Mouse (Mus musculus): Measurements from ENCODE around the gene Selplg. TPM values are rescaled to one million over a fixed set of nuclear protein-coding genes. Genes with fewer than 3 reads are reported as not detected.

Selplg gene
- polyA plus RNA-seq, 1 experiment = 0.74 TPM

DNA sequence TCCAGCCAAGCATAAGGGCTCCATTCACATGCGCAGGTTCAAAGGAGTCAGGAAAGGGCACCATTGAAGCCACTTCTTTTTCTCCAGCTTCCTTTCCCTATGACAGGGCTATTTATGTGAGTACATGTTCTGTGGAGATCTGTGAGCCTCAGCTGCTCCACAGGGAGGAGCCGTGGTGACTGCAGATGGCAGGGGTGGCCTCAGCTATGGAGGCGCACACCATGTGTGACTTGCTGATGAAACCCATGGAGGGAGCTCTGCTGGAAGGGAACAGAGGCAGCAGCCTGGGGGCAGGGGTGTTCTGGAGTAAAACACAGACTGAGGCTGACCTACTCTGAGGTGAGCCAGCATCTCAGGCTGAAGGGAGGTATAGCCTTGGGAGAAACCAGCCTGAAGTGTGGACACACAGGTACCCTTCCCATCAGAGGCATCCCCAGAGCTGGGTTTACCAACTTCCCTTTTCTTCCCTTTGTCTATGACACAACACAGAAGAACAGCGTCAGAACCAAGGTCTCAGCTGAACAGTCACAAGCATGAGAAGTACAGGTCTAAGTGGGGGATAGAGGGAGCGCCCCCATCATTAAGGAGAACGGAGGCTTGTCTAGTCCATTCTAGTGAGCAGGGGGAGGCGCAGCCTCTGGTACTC lies 39.6 kb upstream of the Selplg start:
- H3K4me1 ChIP-seq (ENCODE audit: control insufficient read depth, insufficient read depth, low read length) = peaks cover 54% of the 10 kb centered on the region

DNA sequence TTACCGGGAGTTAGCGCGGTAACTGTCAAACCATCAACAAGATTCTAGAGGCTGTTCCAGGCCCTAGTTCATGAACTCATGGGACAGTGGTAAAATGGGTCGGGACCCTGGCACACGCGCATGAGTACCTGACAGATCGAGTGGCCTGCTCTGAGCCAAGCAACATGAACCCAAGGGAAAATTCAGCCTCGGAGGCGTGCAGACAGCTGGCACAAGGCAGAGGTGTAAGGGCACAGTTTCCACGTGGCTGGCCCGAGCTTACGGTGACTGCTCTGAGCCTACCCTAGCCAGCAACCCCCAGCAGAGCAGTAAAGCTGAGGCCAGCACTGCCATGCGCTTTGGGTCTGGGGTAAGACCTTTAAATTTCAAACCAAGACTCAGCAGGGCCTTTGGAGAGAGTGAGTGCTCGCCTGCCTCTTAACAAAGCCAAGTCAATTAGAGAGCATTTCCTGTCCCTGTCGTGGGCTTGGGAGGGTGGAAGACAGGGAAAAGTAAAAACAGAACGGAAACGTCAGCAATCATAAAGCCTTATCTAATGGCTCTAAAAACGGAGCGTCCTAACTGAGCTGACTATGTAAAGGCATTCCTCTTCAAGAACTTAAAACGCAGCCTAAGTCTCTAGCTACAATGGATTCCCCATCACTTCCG lies 38.1 kb upstream of the Selplg start:
- Histone ChIP-seq H3K4me3 (ENCODE audit: insufficient read depth, low read length) (no peak overlapping the region), H3K27ac (ENCODE audit: insufficient read depth, low read length) (no peak overlapping the region), H3K4me1 (ENCODE audit: control insufficient read depth, insufficient read depth, low read length) (peaks cover 51% of the 10 kb centered on the region)
- no peak for TF ChIP-seq POLR2A (IDR thresholded peaks at IDR 0.05; ENCODE audit: low read depth, low read length)
- no peak for TF ChIP-seq CTCF (IDR thresholded peaks at IDR 0.05; ENCODE audit: borderline replicate concordance, insufficient read depth, low read length)

More for the DNA sequence above, 39.6 kb upstream of the Selplg start:
- TF ChIP-seq POLR2A (IDR thresholded peaks at IDR 0.05; ENCODE audit: low read depth, low read length) (no peak), CTCF (IDR thresholded peaks at IDR 0.05; ENCODE audit: borderline replicate concordance, insufficient read depth, low read length) (no peak)
- no peak overlapping the region for H3K4me3 ChIP-seq (ENCODE audit: insufficient read depth, low read length)
- peak overlapping the region; percentile 74 for H3K27ac ChIP-seq (ENCODE audit: insufficient read depth, low read length)

DNA sequence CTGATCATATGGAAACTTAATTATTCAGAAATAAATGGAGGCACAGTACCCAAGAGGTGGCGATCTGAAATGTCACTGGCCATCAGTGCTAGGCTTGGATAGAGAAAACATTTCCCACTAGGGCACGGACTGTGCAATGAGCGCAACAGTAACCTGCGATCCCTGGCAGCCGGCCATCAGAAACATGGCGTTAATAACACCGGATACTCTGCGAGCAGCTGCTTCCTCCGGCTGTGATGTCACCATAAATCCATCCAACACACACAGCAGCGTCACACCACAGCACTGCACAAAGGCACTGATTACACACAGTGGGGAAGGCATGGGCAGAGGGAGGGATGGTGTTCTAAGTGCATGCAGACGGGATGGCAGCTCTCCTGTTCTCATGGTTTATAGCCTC lies 36.7 kb upstream of the Selplg start:
- Histone ChIP-seq H3K4me1 (ENCODE audit: control insufficient read depth, insufficient read depth, low read length) (peaks cover 44% of the 10 kb centered on the region), H3K4me3 (ENCODE audit: insufficient read depth, low read length) (no peak overlapping the region), H3K27ac (ENCODE audit: insufficient read depth, low read length) (no peak overlapping the region)
- TF ChIP-seq POLR2A (IDR thresholded peaks at IDR 0.05; ENCODE audit: low read depth, low read length) (no peak), CTCF (IDR thresholded peaks at IDR 0.05; ENCODE audit: borderline replicate concordance, insufficient read depth, low read length) (no peak)

- no peak overlapping the region for H3K4me3 ChIP-seq (ENCODE audit: insufficient read depth, low read length)
- H3K4me1 ChIP-seq (ENCODE audit: control insufficient read depth, insufficient read depth, low read length) = peaks cover 13% of the 10 kb centered on the region
- H3K27ac ChIP-seq (ENCODE audit: insufficient read depth, low read length) = no peak overlapping the region
- TF ChIP-seq POLR2A (IDR thresholded peaks at IDR 0.05; ENCODE audit: low read depth, low read length) = no peak
- TF ChIP-seq CTCF (IDR thresholded peaks at IDR 0.05; ENCODE audit: borderline replicate concordance, insufficient read depth, low read length) = no peak
Observed at GRCm38 (mm10) chr5:113864992-113865391, 32.5 kb upstream of the Selplg start.

DNA sequence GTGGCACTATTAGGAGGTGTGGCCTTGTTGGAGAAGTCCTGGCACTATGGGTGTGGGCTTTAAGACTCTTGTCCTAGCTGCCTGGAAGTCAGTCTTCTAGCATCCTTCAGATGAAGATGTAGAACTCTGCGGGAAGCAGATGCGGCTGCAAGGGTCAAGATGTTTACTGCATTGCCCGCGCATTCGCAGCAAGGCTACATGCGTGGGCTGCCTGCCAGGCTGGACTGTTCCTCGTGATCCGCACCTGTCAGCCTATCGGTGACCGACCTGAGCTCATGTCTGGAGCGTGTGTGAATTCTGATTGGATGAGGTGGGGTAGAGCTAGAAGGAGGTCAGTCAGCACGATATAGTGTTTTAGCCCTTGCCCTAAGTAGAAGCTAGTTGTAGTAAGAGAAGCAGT lies 31.6 kb upstream of the Selplg start:
- TF ChIP-seq CTCF (IDR thresholded peaks at IDR 0.05; ENCODE audit: borderline replicate concordance, insufficient read depth, low read length) (no peak), POLR2A (IDR thresholded peaks at IDR 0.05; ENCODE audit: low read depth, low read length) (no peak)
- peaks cover 10% of the 10 kb centered on the region for H3K4me1 ChIP-seq (ENCODE audit: control insufficient read depth, insufficient read depth, low read length)
- no peak overlapping the region for H3K4me3 ChIP-seq (ENCODE audit: insufficient read depth, low read length)
- no peak overlapping the region for H3K27ac ChIP-seq (ENCODE audit: insufficient read depth, low read length)

DNA sequence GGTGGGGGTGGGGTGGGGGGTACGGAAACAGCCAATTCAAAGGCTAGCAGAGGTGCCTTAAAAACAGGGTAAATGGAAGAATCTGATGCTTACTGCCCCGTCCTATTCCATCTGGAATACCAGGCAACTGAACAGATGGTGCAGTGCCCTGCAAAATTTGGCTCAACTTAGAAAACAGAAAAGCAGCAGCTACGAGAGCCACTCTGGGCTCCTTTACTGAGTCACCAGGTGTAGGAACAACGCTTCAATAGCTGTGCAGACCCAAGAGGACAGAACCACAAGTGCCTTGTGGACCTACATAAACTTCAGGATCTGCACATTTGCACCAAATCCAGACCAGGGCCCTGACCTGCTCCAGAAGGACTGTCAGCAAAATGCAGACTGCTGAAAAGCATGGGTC lies 30.0 kb upstream of the Selplg start:
- Histone ChIP-seq H3K4me1 (ENCODE audit: control insufficient read depth, insufficient read depth, low read length) (peaks cover 14% of the 10 kb centered on the region), H3K27ac (ENCODE audit: insufficient read depth, low read length) (no peak overlapping the region), H3K4me3 (ENCODE audit: insufficient read depth, low read length) (no peak overlapping the region)
- TF ChIP-seq CTCF (IDR thresholded peaks at IDR 0.05; ENCODE audit: borderline replicate concordance, insufficient read depth, low read length) (no peak), POLR2A (IDR thresholded peaks at IDR 0.05; ENCODE audit: low read depth, low read length) (no peak)

GRCm38 (mm10) chr5:113861294-113861693 lies 28.9 kb upstream of the Selplg start:
- Histone ChIP-seq H3K4me1 (ENCODE audit: control insufficient read depth, insufficient read depth, low read length) (peaks cover 23% of the 10 kb centered on the region), H3K27ac (ENCODE audit: insufficient read depth, low read length) (no peak overlapping the region), H3K4me3 (ENCODE audit: insufficient read depth, low read length) (no peak overlapping the region)
- TF ChIP-seq POLR2A (IDR thresholded peaks at IDR 0.05; ENCODE audit: low read depth, low read length) (no peak), CTCF (IDR thresholded peaks at IDR 0.05; ENCODE audit: borderline replicate concordance, insufficient read depth, low read length) (peak; percentile 35; the same call in 1 of the 2 replicates)

DNA sequence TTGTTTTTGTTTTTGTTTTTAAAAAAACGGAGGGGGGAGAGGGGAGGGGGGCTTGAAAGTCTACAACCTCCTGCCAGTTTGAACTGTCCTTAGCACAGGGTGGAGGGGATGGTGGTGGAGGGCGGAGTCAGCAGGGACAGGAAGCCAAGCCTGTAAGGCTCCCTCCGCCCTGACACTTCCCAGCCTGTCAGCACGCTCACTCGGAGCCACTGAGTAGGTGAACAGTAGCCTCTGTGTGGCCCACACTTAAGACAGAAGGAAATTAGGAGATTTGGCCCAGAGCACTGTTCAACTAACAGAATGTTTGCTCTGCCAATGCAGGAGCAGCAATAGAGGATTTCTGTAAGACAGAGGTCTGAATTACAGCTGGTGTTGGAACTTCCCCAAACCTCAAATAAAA lies 26.5 kb upstream of the Selplg start:
- H3K27ac ChIP-seq (ENCODE audit: insufficient read depth, low read length) = no peak overlapping the region
- H3K4me3 ChIP-seq (ENCODE audit: insufficient read depth, low read length) = no peak overlapping the region
- H3K4me1 ChIP-seq (ENCODE audit: control insufficient read depth, insufficient read depth, low read length) = peaks cover 28% of the 10 kb centered on the region
- TF ChIP-seq CTCF (IDR thresholded peaks at IDR 0.05; ENCODE audit: borderline replicate concordance, insufficient read depth, low read length) = no peak

- Histone ChIP-seq H3K27ac (ENCODE audit: insufficient read depth, low read length) (no peak overlapping the region), H3K4me1 (ENCODE audit: control insufficient read depth, insufficient read depth, low read length) (peaks cover 28% of the 10 kb centered on the region), H3K4me3 (ENCODE audit: insufficient read depth, low read length) (no peak overlapping the region)
- TF ChIP-seq CTCF (IDR thresholded peaks at IDR 0.05; ENCODE audit: borderline replicate concordance, insufficient read depth, low read length) (no peak), POLR2A (IDR thresholded peaks at IDR 0.05; ENCODE audit: low read depth, low read length) (no peak)
Observed at GRCm38 (mm10) chr5:113858550-113858949, 26.1 kb upstream of the Selplg start.

DNA sequence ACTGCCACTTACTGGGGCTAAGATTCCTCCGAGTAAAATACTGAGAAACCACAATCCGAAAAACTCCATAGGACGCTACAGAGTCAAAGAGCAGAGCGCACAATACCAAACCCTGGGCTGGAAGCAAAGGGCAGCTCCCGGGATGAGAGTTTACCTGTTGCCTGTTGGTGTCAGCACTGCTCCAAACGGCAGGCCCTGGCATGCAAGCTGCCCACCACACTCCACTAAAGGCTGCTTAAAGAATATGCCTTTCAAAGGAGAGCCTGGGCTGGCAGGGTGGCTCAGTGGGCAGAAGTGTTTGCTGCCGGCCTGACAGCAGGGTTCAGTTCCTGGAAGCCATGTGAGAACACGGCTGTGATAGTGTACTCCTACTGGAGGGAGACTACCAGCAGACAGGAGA lies 25.2 kb upstream of the Selplg start:
- no peak overlapping the region for H3K4me3 ChIP-seq (ENCODE audit: insufficient read depth, low read length)

More for the DNA sequence above, 25.2 kb upstream of the Selplg start:
- no peak overlapping the region for H3K27ac ChIP-seq (ENCODE audit: insufficient read depth, low read length)
- H3K4me1 ChIP-seq (ENCODE audit: control insufficient read depth, insufficient read depth, low read length) = peaks cover 31% of the 10 kb centered on the region
- no peak for TF ChIP-seq POLR2A (IDR thresholded peaks at IDR 0.05; ENCODE audit: low read depth, low read length)
- TF ChIP-seq CTCF (IDR thresholded peaks at IDR 0.05; ENCODE audit: borderline replicate concordance, insufficient read depth, low read length) = peak; percentile 29; the same call in 1 of the 2 replicates

Data from embryonic fibroblast, embryonic 13.5 days (primary cell).